Mouse (Mus musculus) activated CD4-positive, CD25-positive, alpha-beta regulatory T cell (primary cell): Measurements from ENCODE around the gene Ikbke. TPM values are rescaled to one million over a fixed set of nuclear protein-coding genes. Genes with fewer than 3 reads are reported as not detected.

Experiments used
- polyA plus RNA-seq, 2 experiments: library from polyadenylated mRNA; unstranded; fragments of 100-300 nt; shearing (Covaris generic); gene quantifications; one replicate each; pipeline ENCODE4 v1.2.1; 2017

Ikbke gene
- 100 to 1,000 TPM; 147 to 198 TPM for polyA plus RNA-seq

DNA sequence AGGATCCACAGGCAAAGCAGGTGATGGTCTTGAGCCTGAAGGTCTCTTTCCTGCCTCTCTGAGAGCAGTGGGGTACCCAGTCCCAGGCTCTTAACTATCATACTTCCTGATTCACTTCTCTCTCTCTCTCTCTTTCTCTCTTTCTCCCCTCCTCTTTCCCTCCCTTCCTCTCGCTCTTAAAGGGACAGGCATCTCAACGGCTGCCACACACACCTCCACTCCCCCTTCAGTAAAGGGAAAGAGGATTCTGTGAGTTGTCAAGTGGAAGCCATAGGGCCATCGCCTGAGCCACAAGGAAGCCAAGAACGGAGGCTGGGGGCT is at the start of gene Ikbke:
Ikbke (minus strand) TSS at position 151 of the 321 bp plus-strand sequence.

DNA sequence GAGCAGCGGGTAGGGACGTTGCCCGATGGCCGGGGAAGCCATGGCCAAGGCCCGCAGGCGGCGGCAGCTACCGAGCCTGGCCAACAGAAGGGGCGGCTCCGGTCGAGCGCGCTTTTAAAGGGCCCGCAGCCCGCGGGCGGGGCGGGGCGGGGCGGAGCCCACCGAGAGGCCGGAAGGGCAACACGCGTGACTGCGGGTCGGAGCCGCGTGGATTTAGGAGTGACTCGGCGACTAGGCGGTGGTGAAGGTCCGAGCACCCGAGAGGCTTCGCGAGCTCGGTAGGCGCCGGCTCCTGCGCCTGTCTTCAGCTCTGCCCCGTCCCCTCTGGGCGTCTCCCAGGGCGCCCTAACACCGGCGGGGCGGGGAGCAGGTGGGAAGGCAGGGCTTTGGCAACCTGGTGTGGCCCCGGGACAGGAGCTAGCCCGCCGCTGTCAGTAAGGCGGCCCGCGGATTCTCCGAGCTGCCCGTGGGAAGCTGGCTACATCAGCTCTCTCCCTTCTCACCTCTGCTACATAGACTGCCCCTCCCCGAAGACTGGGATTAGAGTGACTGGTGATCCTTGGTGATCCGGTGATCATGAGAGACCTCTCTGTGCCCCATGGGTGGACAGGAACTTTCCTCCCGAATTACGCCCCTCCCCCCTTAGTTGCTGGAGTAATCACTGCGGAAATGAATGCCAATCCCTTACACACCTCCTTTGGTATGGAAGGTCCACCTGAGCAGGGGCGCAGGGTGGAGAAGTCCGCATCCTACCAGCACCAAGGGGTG is 34.1 kb downstream of the Ikbke start, which contains the start of gene Rassf5:
Rassf5 (minus strand) TSS at position 170 of the 768 bp plus-strand sequence.

Other genes with a start within 250 kb of the Ikbke start
- 100 to 1,000 TPM; 136 to 153 TPM for gene Mapkapk2, start 181.8 kb downstream of the Ikbke start, polyA plus RNA-seq
- under 1 TPM; 0.33 to 0.82 TPM for gene Dyrk3, start 141.3 kb downstream of the Ikbke start, polyA plus RNA-seq
- gene Eif2d, start 126.4 kb downstream of the Ikbke start, polyA plus RNA-seq, result 10 to 100 TPM; 62.3 to 68.0 TPM
- gene Rassf5, start 34.3 kb downstream of the Ikbke start, polyA plus RNA-seq, result 100 to 1,000 TPM; 332 to 448 TPM
- gene Srgap2, start 247.7 kb upstream of the Ikbke start, polyA plus RNA-seq, result 10 to 100 TPM; 29.4 to 39.3 TPM
- gene Fam72a, start 248.3 kb upstream of the Ikbke start, polyA plus RNA-seq, result 1 to 10 TPM in 1 of 2 experiments, under 1 TPM in 1; 0.81 to 1.0 TPM